Mouse (Mus musculus): ENCODE results near the gene Olfr1461. TPM values are rescaled to one million over a fixed set of nuclear protein-coding genes. Genes with fewer than 3 reads are reported as not detected.

Olfr1461 gene
- total RNA-seq (2012; rRNA removed) (not detected in 2 replicates), polyA plus RNA-seq (2012; ENCODE audit: insufficient read depth in 1 of 2, insufficient read length in 2 of 2, low read depth in 1 of 2, low replicate concordance in 2 of 2, missing spikeins in 1 of 2) (not detected)

GRCm38 (mm10) chr19:13162700-13163099, at the start of gene Olfr1461:
Gene Olfr1461, plus strand, starts transcription at chr19:13163000.
- no peak for DNase-seq (ENCODE audit: low read depth, low spot score)
- no peak for TF ChIP-seq ZKSCAN1 (IDR thresholded peaks at IDR 0.05; ENCODE audit: low read depth, low read length)
- no peak for TF ChIP-seq E2F4 (IDR thresholded peaks at IDR 0.05; ENCODE audit: borderline replicate concordance, low read depth, low read length)
- TF ChIP-seq HCFC1 (IDR thresholded peaks at IDR 0.05; ENCODE audit: low read depth, low read length) = no peak
- no peak for TF ChIP-seq MXI1 (IDR thresholded peaks at IDR 0.05; ENCODE audit: low read depth, low read length)
- no peak for TF ChIP-seq BHLHE40 (IDR thresholded peaks at IDR 0.05; ENCODE audit: borderline replicate concordance, low read depth, low read length)
- TF ChIP-seq USF1 (IDR thresholded peaks at IDR 0.05; ENCODE audit: low read depth, low read length) = no peak
- TF ChIP-seq RAD21 (IDR thresholded peaks at IDR 0.05; ENCODE audit: low read depth, low read length) = no peak
- TF ChIP-seq KAT2A (conservative IDR thresholded peaks at IDR 0.05; ENCODE audit: low read depth, low read length) = no peak
- TF ChIP-seq MAFK (IDR thresholded peaks at IDR 0.05; ENCODE audit: borderline replicate concordance, low read depth, low read length) = no peak
- no peak for TF ChIP-seq UBTF (IDR thresholded peaks at IDR 0.05; ENCODE audit: borderline replicate concordance, insufficient read depth, low read depth, low read length)
- TF ChIP-seq CHD2 (IDR thresholded peaks at IDR 0.05; ENCODE audit: low read length) = no peak
- TF ChIP-seq ZC3H11A (IDR thresholded peaks at IDR 0.05; ENCODE audit: low read depth, low read length) = no peak
- TF ChIP-seq TCF12 (IDR thresholded peaks at IDR 0.05; ENCODE audit: low read depth, low read length) = no peak
- no peak for TF ChIP-seq MYC (IDR thresholded peaks at IDR 0.05; ENCODE audit: low read depth, low read length)
- TF ChIP-seq GATA1 (IDR thresholded peaks at IDR 0.05; ENCODE audit: low read depth, low read length) = no peak
- TF ChIP-seq GABPA (IDR thresholded peaks at IDR 0.05; ENCODE audit: low read depth, low read length) = no peak
- Histone ChIP-seq H3K27me3 (ENCODE audit: control insufficient read depth in 1 of 2, insufficient read depth in 2 of 2, low read length in 2 of 2) (no peaks in the 10 kb centered on the region), H3K36me3 (ENCODE audit: control insufficient read depth in 1 of 2, insufficient read depth in 2 of 2, low read length in 2 of 2) (no peaks in the 10 kb centered on the region), H3K79me2 (ENCODE audit: control insufficient read depth, insufficient read depth, low read length, poor library complexity) (no peaks in the 10 kb centered on the region), H3K27ac (ENCODE audit: control insufficient read depth, low read depth, low read length) (no peak within 1 kb of the TSS), H3K9ac (ENCODE audit: control insufficient read depth, low read depth, low read length, poor library complexity, severe bottlenecking) (no peak within 1 kb of the TSS), H3K4me1 (ENCODE audit: control insufficient read depth in 1 of 2, insufficient read depth in 2 of 2, low read length in 2 of 2) (no peaks in the 10 kb centered on the region), H3K9me3 (replicated peaks; ENCODE audit: insufficient read depth, low read length) (no peaks in the 10 kb centered on the region), H3K4me3 (ENCODE audit: control insufficient read depth in 1 of 2, insufficient read depth in 1 of 2, low read depth in 2 of 2, low read length in 2 of 2) (no peak within 1 kb of the TSS)

- Histone ChIP-seq H3K36me3 (ENCODE audit: control insufficient read depth in 1 of 2, insufficient read depth in 2 of 2, low read length in 2 of 2) (no peaks in the 10 kb centered on the region), H3K9me3 (replicated peaks; ENCODE audit: insufficient read depth, low read length) (no peaks in the 10 kb centered on the region), H3K79me2 (ENCODE audit: control insufficient read depth, insufficient read depth, low read length, poor library complexity) (no peaks in the 10 kb centered on the region), H3K4me1 (ENCODE audit: control insufficient read depth in 1 of 2, insufficient read depth in 2 of 2, low read length in 2 of 2) (no peaks in the 10 kb centered on the region), H3K27me3 (ENCODE audit: control insufficient read depth in 1 of 2, insufficient read depth in 2 of 2, low read length in 2 of 2) (no peaks in the 10 kb centered on the region), H3K9ac (ENCODE audit: control insufficient read depth, low read depth, low read length, poor library complexity, severe bottlenecking) (no peak within 1 kb of the TSS), H3K4me3 (ENCODE audit: control insufficient read depth in 1 of 2, insufficient read depth in 1 of 2, low read depth in 2 of 2, low read length in 2 of 2) (no peak within 1 kb of the TSS), H3K27ac (ENCODE audit: control insufficient read depth, low read depth, low read length) (no peak within 1 kb of the TSS)
- DNase-seq (ENCODE audit: low read depth, low spot score) = no peak
- TF ChIP-seq HCFC1 (IDR thresholded peaks at IDR 0.05; ENCODE audit: low read depth, low read length) (no peak), NRF1 (IDR thresholded peaks at IDR 0.05; ENCODE audit: insufficient read depth, low read depth, low read length, poor library complexity, severe bottlenecking) (no peak), GATA1 (IDR thresholded peaks at IDR 0.05; ENCODE audit: low read depth, low read length) (no peak), ELF1 (IDR thresholded peaks at IDR 0.05; ENCODE audit: low read depth, low read length) (no peak), TAL1 (IDR thresholded peaks at IDR 0.05; ENCODE audit: low read length) (no peak), RCOR1 (IDR thresholded peaks at IDR 0.05; ENCODE audit: low read depth, low read length) (no peak), POLR2AphosphoS2 (IDR thresholded peaks at IDR 0.05; ENCODE audit: low read length) (no peak), ZC3H11A (IDR thresholded peaks at IDR 0.05; ENCODE audit: low read depth, low read length) (no peak), ZKSCAN1 (IDR thresholded peaks at IDR 0.05; ENCODE audit: low read depth, low read length) (no peak), MAFK (IDR thresholded peaks at IDR 0.05; ENCODE audit: borderline replicate concordance, low read depth, low read length) (no peak), KAT2A (conservative IDR thresholded peaks at IDR 0.05; ENCODE audit: low read depth, low read length) (no peak), CTCF (IDR thresholded peaks at IDR 0.05 in 2 of 3, conservative IDR thresholded peaks at IDR 0.05 in 1 of 3; ENCODE audit: control insufficient read depth in 1 of 3, insufficient read depth in 1 of 3, low read depth in 2 of 3, low read length in 3 of 3, poor library complexity in 1 of 3, severe bottlenecking in 1 of 3) (no peak), SIN3A (IDR thresholded peaks at IDR 0.05; ENCODE audit: low read length) (no peak), CHD2 (IDR thresholded peaks at IDR 0.05; ENCODE audit: low read length) (no peak), MAX (IDR thresholded peaks at IDR 0.05; ENCODE audit: low read length) (no peak), MYB (IDR thresholded peaks at IDR 0.05; ENCODE audit: low read depth, low read length) (no peak), JUND (IDR thresholded peaks at IDR 0.05; ENCODE audit: low read depth, low read length) (no peak)
Observed at GRCm38 (mm10) chr19:13149449-13149848, 13.4 kb upstream of the Olfr1461 start, which contains the start of gene Olfr1459. Gene Olfr1459, minus strand, starts transcription at chr19:13149549.
